Mouse (Mus musculus) liver, embryonic 15.5 days (tissue): Measurements from ENCODE around the gene Wdr18. TPM values are rescaled to one million over a fixed set of nuclear protein-coding genes. Genes with fewer than 3 reads are reported as not detected.

Experiments used
- ATAC-seq: fragments of 200-750 bp; cut with Nextera tagmentation; 2 replicates; pipeline ENCODE4 v1.8.0; 2017; ENCODE audit warnings: moderate number of reproducible peaks, mild to moderate bottlenecking, moderate library complexity; ENCODE audit not compliant: insufficient read depth
- H3K27ac ChIP-seq: fragments of 300-500 bp; sonication (generic); replicated peaks from 2 replicates; pipeline ENCODE4 v1.5.1; 2015; ENCODE audit warnings: mild to moderate bottlenecking, inconsistent platforms
- H3K27me3 ChIP-seq: fragments of 300-500 bp; sonication (generic); 2 replicates; pipeline ENCODE4 v1.6.1; 2015; ENCODE audit warnings: mild to moderate bottlenecking, inconsistent platforms
- H3K36me3 ChIP-seq: fragments of 300-500 bp; sonication (generic); replicated peaks from 2 replicates; pipeline ENCODE4 v1.6.1; 2015; ENCODE audit warnings: moderate library complexity, mild to moderate bottlenecking, inconsistent platforms
- H3K4me1 ChIP-seq: fragments of 300-500 bp; sonication (generic); replicated peaks from 2 replicates; pipeline ENCODE4 v1.6.1; 2015; ENCODE audit warnings: inconsistent platforms
- H3K4me2 ChIP-seq: fragments of 300-500 bp; sonication (generic); 2 replicates; pipeline ENCODE4 v1.6.1; 2015; ENCODE audit warnings: moderate library complexity, mild to moderate bottlenecking, inconsistent platforms
- H3K4me3 ChIP-seq: fragments of 300-500 bp; sonication (generic); replicated peaks from 2 replicates; pipeline ENCODE4 v1.5.1; 2015; ENCODE audit warnings: mild to moderate bottlenecking, inconsistent platforms
- H3K9ac ChIP-seq: fragments of 300-500 bp; sonication (generic); 2 replicates; pipeline ENCODE4 v1.6.1; 2015; ENCODE audit warnings: moderate library complexity, mild to moderate bottlenecking, inconsistent platforms
- H3K9me3 ChIP-seq: fragments of 300-500 bp; sonication (generic); replicated peaks from 2 replicates; pipeline ENCODE4 v1.6.1; 2016; ENCODE audit warnings: inconsistent platforms
- WGBS: fragments of 180-500 bp; shearing (Covaris S2); methylation state at CpG from one replicate; pipeline ENCODE4 v1.1.7; 2015; ENCODE audit warnings: mixed read lengths; ENCODE audit not compliant: insufficient replicate concordance; 5-methylcytosine and 5-hydroxymethylcytosine counted together
- polyA plus RNA-seq: library from polyadenylated mRNA; unstranded; fragments of >200 nt; fragmentation: Nextera tagmentation; extraction: Ambion mirVana; gene quantifications from 2 replicates; pipeline ENCODE4 v1.2.1, GENCODE M21; 2015

Wdr18 gene
- polyA plus RNA-seq, 1 experiment from 2014 or later, result 48.4 TPM

DNA sequence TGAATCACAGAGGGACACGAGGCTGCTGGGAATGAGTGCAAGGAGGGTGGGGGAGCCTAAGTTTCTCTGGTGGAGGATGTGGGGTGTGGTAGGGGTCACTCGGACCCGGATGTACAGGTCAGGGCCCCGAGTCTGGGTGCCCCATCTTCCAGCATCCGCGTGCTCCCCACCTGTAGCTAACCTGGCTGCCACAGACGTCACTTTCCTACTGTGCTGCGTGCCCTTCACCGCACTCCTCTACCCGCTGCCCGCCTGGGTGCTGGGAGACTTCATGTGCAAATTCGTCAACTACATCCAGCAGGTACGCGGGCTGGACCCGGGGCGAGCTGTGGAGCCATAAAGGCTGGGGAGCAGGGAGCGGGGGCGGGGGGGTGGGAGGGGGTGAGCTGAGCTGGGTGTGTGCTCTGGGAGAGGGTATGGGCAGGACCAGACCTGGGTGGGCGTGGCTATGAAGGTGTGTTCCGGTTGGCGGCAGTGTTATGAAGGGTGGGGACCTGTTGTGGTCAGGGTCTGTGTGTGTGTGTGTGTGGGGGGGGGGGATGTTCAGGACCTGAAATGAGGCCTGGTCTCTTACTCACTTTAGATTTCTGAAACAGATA is 40.6 kb upstream of the Wdr18 start:
- Histone ChIP-seq H3K27ac (no peak overlapping the region), H3K9ac (no peak overlapping the region), H3K4me2 (peak overlapping the region; percentile 41), H3K9me3 (no peaks in the 10 kb centered on the region), H3K36me3 (no peaks in the 10 kb centered on the region), H3K27me3 (peaks cover 67% of the 10 kb centered on the region), H3K4me3 (no peak overlapping the region), H3K4me1 (peaks cover 78% of the 10 kb centered on the region)
- whole genome bisulfite sequencing, result 11% methylated on average over 21 of the region's 21 CpGs
- ATAC-seq, result no peak

DNA sequence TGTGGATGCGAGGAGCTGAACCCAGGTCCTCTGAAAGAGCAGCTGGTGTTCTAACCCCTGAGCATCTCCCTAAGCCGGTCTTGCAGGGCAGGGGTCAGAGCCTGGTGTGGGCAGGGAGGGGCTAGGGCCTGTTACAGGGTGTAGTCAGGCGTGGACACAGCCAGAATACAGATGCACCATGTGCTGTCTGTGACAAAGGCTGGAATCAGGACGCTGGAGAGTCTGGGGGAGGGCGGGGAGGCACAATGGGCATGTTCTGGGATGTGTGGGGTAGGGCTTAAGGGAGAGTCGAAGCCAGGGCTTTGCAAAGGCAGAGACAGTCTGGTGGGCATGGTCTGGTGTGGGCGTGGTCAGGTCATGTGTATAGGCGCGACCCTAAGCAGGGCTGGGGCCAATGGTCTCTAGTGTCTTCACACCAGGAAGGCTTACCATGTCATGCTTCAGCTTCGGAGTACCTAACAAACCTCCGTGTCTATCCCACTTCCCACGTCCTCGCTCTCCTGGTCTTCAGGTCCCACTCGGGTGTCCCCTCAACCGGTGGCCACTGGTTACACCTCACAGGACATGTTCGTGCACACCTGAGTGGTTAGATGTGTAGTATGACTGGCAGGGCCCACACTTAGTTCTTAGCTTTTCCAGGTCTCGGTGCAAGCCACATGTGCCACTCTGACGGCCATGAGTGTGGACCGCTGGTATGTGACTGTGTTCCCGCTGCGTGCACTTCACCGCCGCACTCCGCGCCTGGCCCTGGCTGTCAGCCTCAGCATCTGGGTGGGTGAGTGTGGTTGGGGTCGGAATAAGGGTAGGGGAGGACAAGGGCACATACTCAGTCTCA is 39.7 kb upstream of the Wdr18 start:
- peaks cover 73% of the 10 kb centered on the region for H3K4me1 ChIP-seq
- H3K36me3 ChIP-seq, result no peaks in the 10 kb centered on the region
- peaks cover 67% of the 10 kb centered on the region for H3K27me3 ChIP-seq
- 0 out of 2 replicates have a peak overlapping the region, but pooled peaks have one; percentile 7 for H3K4me3 ChIP-seq
- no peaks in the 10 kb centered on the region for H3K9me3 ChIP-seq
- no peak overlapping the region for H3K9ac ChIP-seq
- no peak overlapping the region for H3K4me2 ChIP-seq
- no peak overlapping the region for H3K27ac ChIP-seq
- no peak for ATAC-seq
- WGBS, result 28% methylated on average over 26 of the region's 26 CpGs

DNA sequence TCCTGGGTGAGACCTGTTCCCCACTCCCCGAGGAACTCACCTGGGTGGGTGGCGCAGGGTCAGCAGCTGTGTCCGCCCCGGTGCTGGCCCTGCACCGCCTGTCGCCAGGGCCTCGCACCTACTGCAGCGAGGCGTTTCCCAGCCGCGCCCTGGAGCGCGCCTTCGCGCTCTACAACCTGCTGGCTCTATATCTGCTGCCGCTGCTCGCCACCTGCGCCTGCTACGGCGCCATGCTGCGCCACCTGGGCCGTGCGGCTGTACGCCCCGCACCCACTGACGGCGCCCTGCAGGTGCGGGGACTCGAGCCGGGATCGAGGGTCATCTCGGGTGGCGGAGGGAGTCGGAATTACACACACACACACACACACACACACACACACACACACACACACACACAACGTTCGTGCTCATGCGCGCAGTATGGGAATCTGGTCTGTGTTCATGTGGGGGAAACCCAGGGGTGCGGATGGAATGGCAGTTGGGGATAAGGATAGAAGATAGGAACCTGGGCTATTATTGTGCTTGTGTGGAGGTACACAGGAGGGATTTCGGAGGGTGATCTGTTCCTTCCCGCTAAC is 38.9 kb upstream of the Wdr18 start, which contains the start of gene R3hdm4:
TSS of gene R3hdm4 (minus strand) at position 251 of the 578 bp plus-strand sequence.
- no peak within 1 kb of the TSS for H3K27ac ChIP-seq
- no peak for ATAC-seq
- H3K9me3 ChIP-seq, result no peaks in the 10 kb centered on the region
- peak within 1 kb of the TSS; percentile 12; the same call in 1 of the 2 replicates for H3K4me3 ChIP-seq
- H3K36me3 ChIP-seq, result no peaks in the 10 kb centered on the region
- H3K4me2 ChIP-seq, result peak within 1 kb of the TSS; percentile 41
- peaks cover 67% of the 10 kb centered on the region for H3K27me3 ChIP-seq
- H3K9ac ChIP-seq, result no peak within 1 kb of the TSS
- WGBS, result 5% methylated on average over 41 of the region's 41 CpGs
- H3K4me1 ChIP-seq, result peaks cover 72% of the 10 kb centered on the region

DNA sequence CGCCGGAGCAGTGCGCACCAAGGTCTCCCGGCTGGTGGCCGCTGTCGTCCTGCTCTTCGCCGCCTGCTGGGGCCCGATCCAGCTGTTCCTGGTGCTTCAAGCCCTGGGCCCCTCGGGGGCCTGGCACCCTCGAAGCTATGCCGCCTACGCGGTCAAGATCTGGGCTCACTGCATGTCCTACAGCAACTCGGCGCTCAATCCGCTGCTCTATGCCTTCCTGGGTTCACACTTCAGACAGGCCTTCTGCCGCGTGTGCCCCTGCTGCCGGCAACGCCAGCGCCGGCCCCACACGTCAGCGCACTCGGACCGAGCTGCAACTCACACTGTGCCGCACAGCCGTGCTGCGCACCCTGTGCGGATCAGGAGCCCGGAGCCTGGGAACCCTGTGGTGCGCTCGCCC is 38.4 kb upstream of the Wdr18 start:
- Histone ChIP-seq H3K9me3 (no peaks in the 10 kb centered on the region), H3K27me3 (peaks cover 67% of the 10 kb centered on the region), H3K36me3 (no peaks in the 10 kb centered on the region), H3K9ac (no peak overlapping the region), H3K27ac (no peak overlapping the region), H3K4me2 (peak overlapping the region; percentile 41), H3K4me1 (peaks cover 72% of the 10 kb centered on the region), H3K4me3 (peak overlapping the region; percentile 12; the same call in 1 of the 2 replicates)
- ATAC-seq, result no peak
- 6% methylated on average over 34 of the region's 34 CpGs for WGBS

DNA sequence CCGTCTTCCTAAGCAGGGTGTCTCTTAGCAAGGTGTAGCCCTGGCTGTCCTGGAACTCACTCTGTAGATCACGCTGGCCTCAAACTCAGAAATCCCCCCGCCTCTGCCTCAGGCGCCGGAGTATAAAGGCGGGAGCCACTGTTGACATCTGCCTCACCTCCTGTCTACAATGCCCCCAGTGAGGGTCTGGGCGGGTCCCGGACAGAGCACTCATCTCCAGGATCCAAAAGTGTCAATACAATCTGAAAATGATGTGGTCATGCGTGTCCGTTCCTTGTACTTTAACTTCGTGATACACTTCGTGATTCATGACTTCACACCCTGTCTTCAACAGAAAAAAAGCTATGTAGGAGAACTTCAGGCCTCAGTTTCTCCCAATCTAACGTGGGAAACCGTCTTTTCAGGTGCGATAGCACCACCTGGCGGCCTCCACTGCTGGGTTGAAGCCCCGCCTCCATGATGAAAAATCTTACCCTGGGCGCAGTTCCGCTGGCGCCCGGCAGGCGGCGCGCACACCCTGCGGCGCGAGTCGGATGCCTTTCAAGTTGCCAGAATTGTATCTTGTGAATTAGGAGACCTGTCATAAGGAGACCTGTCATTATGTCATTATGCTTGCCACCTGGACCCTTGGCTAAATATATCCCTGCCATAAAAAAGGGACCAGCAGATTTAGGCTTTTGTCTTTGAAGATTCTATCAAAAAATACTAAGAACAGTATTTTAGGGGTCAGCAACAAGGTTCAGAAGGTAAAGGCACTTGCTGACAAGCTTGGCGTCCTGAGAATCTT is 34.8 kb upstream of the Wdr18 start:
- H3K9ac ChIP-seq, result 0 out of 2 replicates have a peak overlapping the region, but pooled peaks have one; percentile 74
- 14% methylated on average over 29 of the region's 29 CpGs for WGBS

DNA sequence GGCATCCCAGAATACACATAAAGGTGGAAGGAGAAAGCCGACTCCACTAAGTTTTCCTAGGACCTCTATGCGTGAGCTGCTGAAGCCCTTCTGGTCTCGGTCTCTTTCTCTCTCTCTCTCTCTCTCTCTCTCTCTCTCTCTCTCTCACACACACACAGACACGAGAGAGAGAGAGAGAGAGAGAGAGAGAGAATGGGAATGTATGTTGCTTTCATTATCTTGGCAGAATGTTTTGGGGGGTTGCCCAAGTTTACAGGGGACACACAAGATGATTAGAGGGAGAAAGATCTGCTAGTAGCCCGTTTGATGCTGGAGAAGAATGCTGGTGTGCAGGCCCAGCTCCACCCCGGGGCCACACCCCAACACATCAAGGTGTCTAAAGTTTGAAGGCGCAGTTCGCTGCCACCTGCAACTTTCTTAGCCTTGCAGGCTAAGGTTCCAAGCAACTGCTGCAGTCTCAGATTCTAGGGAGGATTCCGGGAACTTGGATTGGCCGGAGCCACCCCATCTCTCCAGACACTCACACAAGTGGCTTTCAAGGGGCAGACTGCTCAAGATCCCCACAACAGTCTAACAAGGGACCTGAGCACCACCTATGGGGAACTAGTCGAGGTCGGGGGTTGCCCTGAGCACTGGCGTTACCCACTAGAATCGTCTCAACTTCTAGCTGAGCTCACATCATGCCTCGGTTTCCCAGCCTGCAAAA is 34.0 kb upstream of the Wdr18 start:
- peak overlapping the region; percentile 85 for H3K27ac ChIP-seq
- peak overlapping the region; percentile 83 for H3K4me3 ChIP-seq
- WGBS, result 8% methylated on average over 15 of the region's 15 CpGs
- peaks cover 26% of the 10 kb centered on the region for H3K27me3 ChIP-seq
- H3K4me1 ChIP-seq, result peaks cover 71% of the 10 kb centered on the region
- peak overlapping the region; percentile 74 for H3K9ac ChIP-seq
- H3K4me2 ChIP-seq, result peak overlapping the region; percentile 98
- peaks cover 7% of the 10 kb centered on the region for H3K36me3 ChIP-seq
- no peaks in the 10 kb centered on the region for H3K9me3 ChIP-seq
- ATAC-seq, result peak; percentile 3; the same call in 1 of the 2 replicates

More for the DNA sequence above, 34.8 kb upstream of the Wdr18 start:
- peak; percentile 13; the same call in 1 of the 2 replicates for ATAC-seq
- Histone ChIP-seq H3K4me3 (peak overlapping the region; percentile 83), H3K36me3 (no peaks in the 10 kb centered on the region; the same call in 1 of the 2 replicates), H3K9me3 (no peaks in the 10 kb centered on the region), H3K27ac (peak overlapping the region; percentile 85), H3K4me2 (peak overlapping the region; percentile 98), H3K27me3 (peaks cover 34% of the 10 kb centered on the region), H3K4me1 (peaks cover 71% of the 10 kb centered on the region)

DNA sequence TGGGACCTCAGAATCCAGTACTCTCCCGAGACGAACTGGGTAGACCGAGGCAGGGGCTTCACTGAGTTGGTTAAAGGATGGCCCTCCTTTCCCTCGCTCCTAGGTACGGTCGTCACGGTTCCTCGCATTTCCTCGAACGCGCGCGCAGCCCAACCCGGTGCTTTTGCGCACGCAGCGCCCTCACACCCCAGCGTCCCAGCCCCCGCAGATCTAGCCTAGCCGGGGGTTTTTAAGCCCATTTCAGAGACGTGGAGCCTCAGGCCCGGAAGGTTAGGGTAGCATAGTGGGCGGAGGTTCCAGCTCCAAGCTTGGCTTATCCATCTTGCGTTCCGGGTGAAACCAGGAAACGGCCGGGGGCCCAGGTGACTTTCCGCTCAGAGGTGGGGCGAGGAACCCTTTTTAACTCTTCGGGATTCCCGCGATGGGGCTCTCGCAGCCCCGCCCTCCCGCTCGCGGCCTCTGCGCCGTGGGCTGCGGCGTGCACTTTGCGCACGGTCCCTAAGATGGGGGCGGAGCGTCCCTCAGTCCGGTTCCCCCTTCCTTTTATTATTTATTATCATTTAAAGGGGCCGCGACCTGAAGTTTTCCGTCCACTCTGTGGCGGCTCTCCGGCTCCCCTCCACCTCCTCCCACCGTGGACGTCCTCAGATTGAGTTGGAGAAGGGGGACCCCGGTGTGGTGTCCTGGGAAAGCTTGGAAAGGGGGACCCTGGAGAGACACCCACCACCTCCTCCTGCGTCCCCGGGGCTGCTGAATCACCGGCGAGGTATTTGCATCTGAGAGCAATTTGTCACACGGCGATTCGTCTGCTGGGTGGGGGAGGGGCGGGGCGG is 33.2 kb upstream of the Wdr18 start, which contains the start of gene Arid3a:
TSS of gene Arid3a (plus strand) at position 553 of the 833 bp plus-strand sequence.
- Histone ChIP-seq H3K9ac (peak within 1 kb of the TSS; percentile 74), H3K27ac (peak within 1 kb of the TSS; percentile 85), H3K4me2 (peak within 1 kb of the TSS; percentile 98), H3K36me3 (peaks cover 12% of the 10 kb centered on the region), H3K9me3 (no peaks in the 10 kb centered on the region), H3K4me3 (peak within 1 kb of the TSS; percentile 83), H3K27me3 (peaks cover 19% of the 10 kb centered on the region), H3K4me1 (peaks cover 71% of the 10 kb centered on the region)
- under 1% methylated on average over 63 of the region's 63 CpGs for WGBS
- ATAC-seq, result peak; percentile 61

DNA sequence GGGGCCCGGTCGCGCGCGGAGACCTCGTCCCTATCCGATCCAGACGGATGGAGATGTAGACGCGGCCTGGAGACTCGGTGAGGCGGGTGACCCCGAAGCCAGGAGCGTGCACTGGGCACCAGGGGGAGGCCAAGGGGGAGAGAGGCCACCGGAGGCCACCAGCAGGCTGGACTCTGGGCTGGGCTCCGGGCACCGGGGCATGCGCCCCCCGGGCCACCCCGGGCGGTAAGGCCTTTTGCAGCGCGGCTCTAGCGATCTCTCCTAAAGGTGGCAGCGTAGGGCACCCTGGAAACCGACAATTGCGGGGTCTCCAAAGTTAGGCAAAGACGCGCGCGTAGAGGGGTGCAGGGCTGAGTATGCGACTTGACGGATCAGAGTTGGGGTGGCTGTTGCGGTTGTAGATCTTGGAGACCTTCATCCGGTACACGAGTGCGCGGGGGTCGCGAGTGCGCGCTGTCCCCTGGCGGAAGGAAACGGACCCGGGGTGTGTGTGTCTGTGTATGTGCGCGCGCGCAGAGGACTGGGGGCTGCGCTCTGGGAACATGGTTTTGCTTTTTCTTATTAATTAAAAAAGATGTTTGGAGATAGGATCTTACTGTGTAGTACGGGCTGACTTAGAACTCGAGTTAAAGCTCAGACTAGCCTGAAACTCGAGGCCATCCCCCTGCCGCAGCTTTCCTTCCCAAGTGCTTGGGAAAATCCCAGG is 32.5 kb upstream of the Wdr18 start:
- peak; percentile 19 for ATAC-seq
- Histone ChIP-seq H3K27me3 (peaks cover 11% of the 10 kb centered on the region), H3K9me3 (no peaks in the 10 kb centered on the region), H3K36me3 (peaks cover 19% of the 10 kb centered on the region), H3K4me1 (peaks cover 77% of the 10 kb centered on the region), H3K27ac (peak overlapping the region; percentile 85), H3K4me3 (peak overlapping the region; percentile 83), H3K4me2 (peak overlapping the region; percentile 98), H3K9ac (peak overlapping the region; percentile 74)
- under 1% methylated on average over 54 of the region's 54 CpGs for WGBS

DNA sequence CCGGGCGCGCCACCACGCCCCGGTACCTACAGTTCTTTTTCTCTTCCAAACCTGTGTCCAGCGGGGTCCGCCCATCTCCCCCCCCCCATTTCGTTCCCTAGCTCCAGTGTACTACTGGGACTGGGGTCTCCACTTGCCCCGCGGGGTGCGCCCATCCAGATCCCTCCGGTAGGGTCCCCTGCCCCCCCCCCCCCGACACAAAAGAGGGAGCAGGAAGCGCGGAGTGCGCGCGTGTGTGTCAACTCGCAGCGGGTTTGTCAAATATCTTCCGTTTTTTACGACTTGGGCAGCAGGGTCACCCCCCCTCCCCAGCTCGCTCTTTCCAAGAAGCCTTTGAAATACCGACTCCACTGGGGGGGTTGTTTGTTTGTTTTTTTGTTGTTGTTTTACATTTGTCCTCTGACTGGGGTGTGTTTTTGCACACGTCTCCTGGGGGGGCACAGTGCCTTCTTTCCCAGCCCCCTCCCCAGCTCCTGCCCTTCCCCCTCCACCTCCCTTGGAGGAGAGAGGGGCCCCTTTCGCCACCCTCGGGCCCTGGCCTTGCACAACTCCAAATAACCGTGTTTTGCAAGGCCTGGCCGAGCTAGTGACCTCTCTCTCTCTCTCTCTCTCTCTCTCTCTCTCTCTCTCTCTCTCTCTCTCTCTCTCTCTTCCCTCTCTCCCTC is 31.8 kb upstream of the Wdr18 start:
- Histone ChIP-seq H3K27ac (peak overlapping the region; percentile 85), H3K27me3 (peaks cover 4% of the 10 kb centered on the region), H3K36me3 (peaks cover 26% of the 10 kb centered on the region), H3K9me3 (no peaks in the 10 kb centered on the region), H3K9ac (peak overlapping the region; percentile 74), H3K4me3 (peak overlapping the region; percentile 83), H3K4me1 (peaks cover 84% of the 10 kb centered on the region), H3K4me2 (peak overlapping the region; percentile 98)
- 2% methylated on average over 29 of the region's 29 CpGs for WGBS
- ATAC-seq, result no peak
